Mouse (Mus musculus) Muller cell, postnatal 12 days (primary cell): ENCODE results near the gene Glod4.

Source experiments
- DNase-seq: peaks from one replicate; pipeline ENCODE4 v3.0.0-alpha.2; 2015; ENCODE audit errors: inconsistent ontology term

Gene Glod4

GRCm38 (mm10) chr11:76146187-76147010 is 97.1 kb downstream of the Glod4 start:
- DNase-seq = no peak

- DNase-seq = no peak
Observed at GRCm38 (mm10) chr11:76145169-76145568, 98.4 kb downstream of the Glod4 start.

GRCm38 (mm10) chr11:76144386-76144785 is 99.1 kb downstream of the Glod4 start:
- no peak for DNase-seq

GRCm38 (mm10) chr11:76137996-76138395 is 105.5 kb downstream of the Glod4 start:
- DNase-seq = peak; percentile 25

- peak; percentile 57 for DNase-seq
Observed at GRCm38 (mm10) chr11:76135641-76136437, 107.7 kb downstream of the Glod4 start.

- DNase-seq = no peak
Observed at GRCm38 (mm10) chr11:76130859-76131258, 112.7 kb downstream of the Glod4 start.

GRCm38 (mm10) chr11:76125386-76125785 is 118.1 kb downstream of the Glod4 start:
- no peak for DNase-seq

GRCm38 (mm10) chr11:76123517-76123916 is 120.0 kb downstream of the Glod4 start:
- no peak for DNase-seq

GRCm38 (mm10) chr11:76122571-76122970 is 121.0 kb downstream of the Glod4 start:
- DNase-seq = no peak

- no peak for DNase-seq
Observed at GRCm38 (mm10) chr11:76121086-76121485, 122.4 kb downstream of the Glod4 start.

- DNase-seq = peak; percentile 66
Observed at GRCm38 (mm10) chr11:76120407-76120901, 123.1 kb downstream of the Glod4 start.

- DNase-seq = no peak
Observed at GRCm38 (mm10) chr11:76110416-76110815, 133.1 kb downstream of the Glod4 start.

GRCm38 (mm10) chr11:76106551-76107496 is 136.7 kb downstream of the Glod4 start:
- DNase-seq = no peak

- DNase-seq = no peak
Observed at GRCm38 (mm10) chr11:76101154-76101553, 142.4 kb downstream of the Glod4 start.

- no peak for DNase-seq
Observed at GRCm38 (mm10) chr11:76099193-76099975, 144.1 kb downstream of the Glod4 start.

- DNase-seq = no peak
Observed at GRCm38 (mm10) chr11:76093610-76094009, 149.9 kb downstream of the Glod4 start.

GRCm38 (mm10) chr11:76089776-76090175 is 153.7 kb downstream of the Glod4 start:
- DNase-seq = no peak

GRCm38 (mm10) chr11:76088506-76088905 is 155.0 kb downstream of the Glod4 start:
- DNase-seq = no peak

- no peak for DNase-seq
Observed at GRCm38 (mm10) chr11:76085898-76086591, 157.5 kb downstream of the Glod4 start.

- no peak for DNase-seq
Observed at GRCm38 (mm10) chr11:76084943-76085342, 158.6 kb downstream of the Glod4 start.
